Comparison of ENCODE assay signal across 30 mouse cellular contexts in the genomic region with DNA sequence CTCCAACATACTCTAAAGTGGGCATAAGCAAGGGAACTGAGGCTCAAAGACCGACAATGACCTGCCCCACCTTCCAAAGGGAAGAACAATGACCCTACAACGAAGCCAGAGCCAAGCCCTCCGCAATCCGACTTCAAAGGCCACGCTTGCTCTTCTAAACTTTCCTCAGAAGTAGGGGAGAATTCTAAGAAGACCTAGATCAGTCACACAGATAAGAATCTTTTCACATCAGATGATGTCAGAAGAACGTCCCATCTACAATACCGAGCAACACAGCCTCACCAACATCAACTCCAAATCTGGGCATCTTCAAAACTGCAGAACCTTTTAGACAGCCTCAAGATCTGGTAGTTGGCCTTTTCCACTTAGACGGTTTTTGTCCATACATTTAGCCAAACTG. TPM values are rescaled to one million over a fixed set of nuclear protein-coding genes. Genes with fewer than 3 reads are reported as not detected.
A peak's percentile ranks its signal among the peaks of the same experiment; 100 is the strongest.
DNase-seq lines count a peak whose midpoint lies in the region; TF ChIP-seq lines count a peak whose summit lies in the region.
"Had no signal": no experiment of that assay in that cellular context is flagged by ENCODE, and none has a peak within 500 bp of the region (broad histone marks: within the 10 kb centered on the region; RNA-seq: fewer than 3 reads in every experiment).

No protein-coding gene starts in this region.

- no peak for DNase-seq in left cerebral cortex, adult 2 months (ENCODE audit: extremely low spot score in 1 of 2, low spot score in 2 of 2)
- no peak for DNase-seq in left cerebral cortex, postnatal 25 days (ENCODE audit: low spot score in 2 of 2)
- peak; percentile 81 for DNase-seq in CD4-positive helper T cell, adult 2 months (ENCODE audit: low read depth, low spot score)
- peak; percentile 80 for DNase-seq in CD4-positive, CD25-positive, alpha-beta regulatory T cell, adult 2 months (ENCODE audit: low read depth, low spot score)
- DNase-seq in induced T-regulatory cell, adult 2 months (ENCODE audit: low read depth), result peak; percentile 77
- no peak for DNase-seq in B cell, adult 2 months
- no peak for DNase-seq in right cerebral cortex, postnatal 14 days
- DNase-seq: adrenal gland, postnatal 10 days; cerebellum, postnatal 10 days; forebrain, postnatal 0 days; heart, postnatal 10 days; kidney, adult 18-20 months; left cerebral cortex, postnatal 4 days; liver, embryonic 13.5 days; lung, adult 18-20 months; spleen, adult 18-20 months had no signal

- TF ChIP-seq CTCF in left cerebral cortex, adult 2 months (IDR thresholded peaks at IDR 0.05), result no peak

- intact Hi-C loops in left cerebral cortex, adult 2 months (cut with DNase I), result no loop called here
- intact Hi-C loops in left cerebral cortex, postnatal 25 days (cut with DNase I), result no loop called here

- no peak overlapping the region for H3K4me3 ChIP-seq in left cerebral cortex, adult 2 months
- H3K4me3 ChIP-seq: embryonic facial prominence, embryonic 10.5 days; embryonic facial prominence, embryonic 15.5 days; forebrain, embryonic 12.5 days; heart, embryonic 13.5 days; liver, embryonic 13.5 days; midbrain, embryonic 13.5 days had no signal

- peak overlapping the region; percentile 53; the same call in 1 of the 2 replicates for H3K27ac ChIP-seq in left cerebral cortex, adult 2 months
- H3K27ac ChIP-seq: embryonic facial prominence, embryonic 10.5 days; embryonic facial prominence, embryonic 15.5 days; forebrain, embryonic 12.5 days; heart, embryonic 13.5 days; hindbrain, embryonic 14.5 days; kidney, postnatal 0 days; liver, embryonic 13.5 days; macrophage; midbrain, embryonic 13.5 days had no signal

RNA-seq across cellular contexts. Expression of gene Gm45234, which starts 5.4 kb away (rescaled TPM):
- total RNA-seq in left cerebral cortex, adult 2 months (2021), result not detected
- not detected for total RNA-seq in left cerebral cortex, postnatal 25 days (2021)
- total RNA-seq: forebrain, postnatal 0 days; gastrocnemius, adult 8-10 months; hematopoietic stem cell, adult 5-6 weeks; layer of hippocampus, postnatal 10 days; left cerebral cortex, adult 8-10 months; left cerebral cortex, postnatal 4 days; megakaryocyte-erythroid progenitor cell, adult 5-6 weeks; neutrophil, adult 5-6 weeks had no signal

RNA-seq across cellular contexts. Expression of gene Atn1, which starts 5.9 kb away (rescaled TPM):
- 100 to 1,000 TPM; 170 to 181 TPM for total RNA-seq in left cerebral cortex, adult 2 months (2021)
- 100 to 1,000 TPM; 154 to 162 TPM for total RNA-seq in left cerebral cortex, postnatal 25 days (2021)

RNA-seq across cellular contexts. Expression of gene Grcc10, which starts 9.2 kb away (rescaled TPM):
- total RNA-seq in left cerebral cortex, adult 2 months (2021), result 100 to 1,000 TPM; 298 to 309 TPM
- total RNA-seq in left cerebral cortex, postnatal 25 days (2021), result 100 to 1,000 TPM; 315 to 349 TPM

RNA-seq across cellular contexts. Expression of gene Ptpn6, which starts 11.9 kb away (rescaled TPM):
- total RNA-seq in left cerebral cortex, adult 2 months (2021), result 1 to 10 TPM; 3.3 to 4.0 TPM
- 1 to 10 TPM; 3.1 to 4.5 TPM for total RNA-seq in left cerebral cortex, postnatal 25 days (2021)

RNA-seq across cellular contexts. Expression of gene Eno2, which starts 19.1 kb away (rescaled TPM):
- 1,000 to 10,000 TPM; 1,064 to 1,067 TPM for total RNA-seq in left cerebral cortex, adult 2 months (2021)
- total RNA-seq in left cerebral cortex, postnatal 25 days (2021), result 1,000 to 10,000 TPM in 1 of 2 experiments, 100 to 1,000 TPM in 1; 999 to 1,002 TPM
- total RNA-seq: megakaryocyte-erythroid progenitor cell, adult 5-6 weeks; neutrophil, adult 5-6 weeks had no signal

Comparison
In these comparisons a context has a peak if more than half of its experiments do, and no peak if none do; other contexts are left out.
1. DNase-seq: peak in CD4-positive helper T cell, adult 2 months (single experiment), CD4-positive, CD25-positive, alpha-beta regulatory T cell, adult 2 months (single experiment) and induced T-regulatory cell, adult 2 months (single experiment); none in left cerebral cortex, adult 2 months (0 of 2), left cerebral cortex, postnatal 25 days (0 of 2), B cell, adult 2 months (0 of 2) and right cerebral cortex, postnatal 14 days (single experiment).